Mouse (Mus musculus): ENCODE measurements around the gene Rbfox1.

Gene Rbfox1

DNA sequence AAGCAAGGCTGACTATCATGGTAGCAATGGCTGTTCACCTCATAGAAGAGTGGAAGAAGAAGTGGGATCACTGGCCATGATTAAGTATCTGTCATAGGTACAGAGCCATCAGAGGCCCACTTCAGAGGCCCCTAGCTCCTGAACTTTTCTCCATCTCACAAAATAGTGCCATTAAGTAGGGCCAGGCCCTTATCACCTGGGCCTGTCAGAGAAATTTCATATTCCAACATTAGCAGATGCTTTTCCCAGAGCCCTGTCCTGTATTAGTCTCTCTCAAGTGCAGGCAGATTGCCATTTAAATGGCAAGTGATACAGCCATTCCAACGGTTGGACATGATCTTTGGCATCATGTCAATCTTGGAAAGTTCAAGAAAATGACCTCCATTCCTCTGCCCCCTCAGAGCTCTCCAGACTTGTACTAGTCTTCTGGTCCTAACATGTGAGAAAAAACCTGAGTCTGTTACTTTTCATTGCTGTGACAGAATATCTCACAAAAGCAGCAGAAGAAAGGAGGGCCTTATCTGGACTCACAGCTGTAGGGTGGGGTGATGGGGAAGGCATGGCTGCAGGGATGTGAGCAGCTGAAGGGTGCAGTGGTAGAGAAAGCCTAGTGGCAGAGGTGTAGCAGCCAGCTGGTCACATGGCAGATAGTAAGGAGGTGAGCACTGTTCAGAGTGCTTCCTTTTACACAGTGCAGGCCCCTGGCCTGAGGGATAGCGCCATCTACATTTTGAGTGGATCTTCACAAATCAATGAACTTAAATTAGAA, 210.6 kb downstream of the Rbfox1 start:
- DNase-seq (ENCODE audit: low spot score) = no peak

DNA sequence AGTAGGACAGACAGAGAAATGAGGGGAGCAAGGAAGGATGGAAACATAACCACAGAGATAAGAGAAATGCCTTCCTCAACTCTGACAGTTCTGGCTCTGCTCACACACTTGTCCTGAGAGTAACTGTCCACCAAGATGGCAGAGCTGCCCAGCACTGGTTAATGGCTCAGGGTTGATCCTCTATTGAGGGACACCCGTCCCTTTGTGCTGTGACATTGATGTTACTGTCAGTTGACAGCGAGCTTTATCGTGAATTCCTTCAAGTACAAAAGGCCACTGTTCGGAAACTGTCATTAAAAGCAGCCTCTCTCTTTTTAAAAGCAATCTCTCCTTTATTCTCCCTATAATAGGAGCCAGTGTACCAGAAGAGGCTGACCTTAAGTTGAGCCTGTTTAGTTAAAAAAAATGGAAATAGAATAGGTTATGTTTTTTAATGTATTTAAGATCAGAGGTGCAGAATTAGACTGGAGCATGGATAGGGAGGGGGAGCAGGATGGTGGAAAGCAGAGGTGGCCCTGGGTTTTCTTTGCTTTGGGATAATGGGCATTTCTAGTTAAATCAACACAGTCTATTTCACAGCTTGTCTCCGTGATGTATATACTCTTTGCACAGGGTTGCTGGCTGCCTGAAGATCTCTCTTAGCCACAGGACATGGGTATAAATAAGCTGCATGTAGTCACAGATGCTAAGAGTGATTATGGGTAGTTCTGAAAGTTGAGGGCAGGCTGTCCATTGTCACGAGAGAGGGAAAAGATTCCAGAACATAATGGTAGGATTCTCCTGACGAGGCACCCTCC, 212.3 kb downstream of the Rbfox1 start:
- no peak for DNase-seq (ENCODE audit: low spot score)

DNA sequence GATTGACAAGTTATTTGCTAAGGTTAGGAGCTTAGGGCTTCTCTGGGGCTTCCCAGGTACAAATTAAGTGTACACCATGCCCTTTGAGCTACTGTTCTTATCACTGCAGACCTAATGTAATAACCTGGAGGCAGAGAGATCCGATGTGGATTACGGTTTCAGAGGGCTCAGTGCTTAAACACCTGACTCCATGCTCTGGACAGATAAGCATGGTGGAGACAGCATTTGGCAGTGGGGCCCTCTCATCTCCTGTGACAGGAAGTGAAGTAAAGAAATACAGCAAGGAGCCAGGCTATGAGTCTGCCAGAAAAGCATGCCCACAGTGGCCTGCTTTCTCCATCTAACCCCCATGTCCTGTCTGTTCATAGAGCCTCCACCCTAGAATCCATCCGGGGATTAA, 213.0 kb downstream of the Rbfox1 start:
- DNase-seq (ENCODE audit: low spot score) = no peak

DNA sequence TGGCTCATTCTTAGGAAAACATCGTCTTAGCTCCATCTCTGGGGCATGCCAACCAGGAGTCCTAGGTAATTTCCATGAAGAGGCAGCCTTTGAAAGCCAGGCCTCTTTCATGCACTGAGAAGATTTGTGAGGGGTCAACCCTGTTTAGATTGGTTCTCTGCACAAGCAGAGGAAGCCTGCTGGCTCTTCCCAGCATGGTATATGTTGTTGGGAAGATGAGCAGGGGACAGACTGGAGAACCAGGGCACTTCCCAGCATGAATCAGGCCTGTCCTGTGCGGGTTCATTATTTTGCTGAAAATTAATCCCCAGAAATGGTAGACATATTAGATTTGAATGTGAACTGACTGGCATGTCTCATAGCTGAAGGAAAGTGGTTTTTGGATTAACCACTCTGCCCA, 214.4 kb downstream of the Rbfox1 start:
- DNase-seq (ENCODE audit: low spot score) = no peak

DNA sequence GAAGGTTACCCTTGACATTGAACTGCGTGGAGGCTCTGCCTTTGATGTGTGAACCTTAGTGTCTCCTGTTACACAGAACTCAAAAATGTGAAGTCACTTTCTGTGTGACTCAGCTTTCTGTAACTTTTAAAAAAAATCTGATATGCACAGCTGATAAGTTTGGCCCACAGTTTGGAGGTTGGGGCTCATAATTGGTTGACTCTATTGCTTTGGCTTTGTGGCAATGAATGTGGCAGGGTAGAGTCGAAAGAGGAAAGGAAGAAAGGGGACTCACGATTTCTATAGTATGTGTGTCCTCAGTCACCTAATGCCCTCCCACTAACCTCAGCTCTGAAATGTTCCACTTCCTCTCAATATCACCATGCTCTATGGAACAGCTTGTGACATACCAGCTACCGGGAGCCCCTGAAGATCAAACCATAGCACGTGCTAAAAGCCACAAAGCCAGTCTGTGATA, 215.3 kb downstream of the Rbfox1 start:
- no peak for DNase-seq (ENCODE audit: low spot score)

DNA sequence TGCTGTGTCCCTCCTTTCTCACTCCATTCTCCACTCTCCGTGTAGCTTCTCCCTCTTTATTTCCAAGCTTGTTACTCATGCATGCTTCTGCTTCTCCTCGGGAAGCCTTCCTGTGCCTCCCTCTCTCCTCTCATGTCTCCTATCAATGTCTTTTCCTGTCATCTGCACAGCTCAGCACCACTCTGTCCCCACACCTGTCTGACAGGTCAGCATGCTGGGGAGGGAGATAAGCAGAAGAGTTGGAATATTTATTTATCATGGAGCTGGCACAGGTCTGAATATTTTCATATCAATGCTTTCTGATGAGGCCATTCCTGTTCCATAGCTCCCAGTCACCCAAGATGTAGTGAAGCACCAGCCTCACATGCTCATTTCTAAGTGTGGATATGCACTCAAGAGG, 218.6 kb downstream of the Rbfox1 start:
- no peak for DNase-seq (ENCODE audit: low spot score)

DNA sequence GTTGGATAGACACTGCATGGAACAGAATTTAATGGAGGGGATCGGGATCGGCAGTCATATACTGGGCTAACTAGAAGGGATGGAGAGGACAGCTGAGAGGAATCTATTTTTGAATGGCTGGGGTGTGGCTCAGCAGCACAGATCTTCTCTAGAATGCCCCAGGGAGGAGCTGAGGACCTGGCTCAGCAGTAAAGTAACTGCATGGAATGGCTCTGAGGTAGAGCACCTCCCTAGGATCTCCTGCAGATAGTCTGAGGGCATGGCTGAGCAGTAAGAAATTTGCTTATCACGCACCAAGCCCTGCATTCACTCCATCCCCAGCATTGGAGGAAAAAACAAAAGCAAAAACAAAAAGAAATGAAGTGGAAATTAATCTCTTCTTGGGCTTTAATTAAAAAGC, 225.0 kb downstream of the Rbfox1 start:
- DNase-seq (ENCODE audit: low spot score) = no peak

DNA sequence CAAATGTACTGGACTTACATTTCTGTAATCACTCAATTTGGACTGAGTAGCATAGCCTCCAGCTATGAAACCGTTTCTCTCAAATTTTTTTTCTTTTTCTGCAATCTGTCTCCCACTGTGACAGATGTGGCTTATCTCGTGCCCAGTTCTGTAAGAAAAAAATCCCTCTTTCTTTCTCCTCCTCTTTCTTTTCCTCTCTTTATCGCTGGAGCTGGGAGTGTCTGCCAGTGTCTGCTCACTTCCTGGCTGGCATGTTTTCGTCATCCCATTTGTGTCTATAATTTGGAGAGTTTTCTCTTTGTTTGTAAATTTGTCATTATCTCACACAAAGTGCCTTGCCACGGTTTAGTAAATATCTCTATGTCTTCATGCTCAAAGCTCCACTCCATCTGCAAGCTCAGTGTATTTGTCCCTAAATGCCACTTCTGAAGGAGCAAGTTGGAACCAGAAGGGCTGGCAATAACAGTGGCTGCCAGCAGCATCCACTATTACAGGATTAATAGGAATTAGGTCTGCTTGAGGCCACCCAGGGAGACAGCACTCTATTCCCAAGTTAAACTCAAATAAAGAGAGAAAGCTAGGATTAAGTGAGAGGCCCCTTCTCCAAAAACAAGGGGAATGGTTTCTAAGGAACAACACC, 228.8 kb downstream of the Rbfox1 start:
- no peak for DNase-seq (ENCODE audit: low spot score)

DNA sequence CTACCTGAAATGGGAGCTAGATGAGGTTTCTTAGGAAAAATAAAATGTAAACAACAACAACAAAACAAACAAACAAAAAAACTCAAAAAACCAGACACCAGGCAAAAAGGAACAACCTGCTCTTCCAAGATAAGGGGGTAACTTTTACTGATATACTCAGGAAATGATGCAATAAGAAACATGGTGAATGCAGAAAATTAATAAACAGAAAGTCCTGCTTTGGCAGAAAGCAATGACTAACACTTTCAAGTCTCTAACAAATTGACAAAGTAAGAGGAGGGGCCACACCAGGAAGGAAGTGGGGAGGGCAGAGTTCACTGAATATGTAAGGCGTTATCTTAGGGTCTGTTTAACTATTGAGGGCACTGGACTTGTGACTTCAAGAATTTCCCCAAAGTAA, 234.3 kb downstream of the Rbfox1 start:
- DNase-seq (ENCODE audit: low spot score) = no peak

DNA sequence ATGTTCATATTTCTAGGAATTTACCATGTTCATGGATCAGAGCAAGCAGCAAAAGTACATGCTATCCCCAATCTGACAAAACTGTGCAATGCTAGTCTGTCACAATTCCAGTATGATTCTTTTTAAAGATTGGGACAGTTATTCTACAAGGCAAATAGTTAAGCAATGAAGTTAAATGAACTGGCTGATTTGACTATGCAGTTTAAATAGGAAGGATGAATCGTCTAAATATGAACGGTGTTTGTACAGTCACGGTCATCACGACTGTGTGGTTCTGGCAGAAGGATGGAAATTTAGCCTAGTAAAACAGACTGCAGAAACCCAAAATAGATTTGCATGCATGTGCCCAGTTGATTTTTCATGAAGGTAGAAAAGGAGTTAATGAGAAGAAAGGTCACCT, 236.1 kb downstream of the Rbfox1 start:
- no peak for DNase-seq (ENCODE audit: low spot score)

DNA sequence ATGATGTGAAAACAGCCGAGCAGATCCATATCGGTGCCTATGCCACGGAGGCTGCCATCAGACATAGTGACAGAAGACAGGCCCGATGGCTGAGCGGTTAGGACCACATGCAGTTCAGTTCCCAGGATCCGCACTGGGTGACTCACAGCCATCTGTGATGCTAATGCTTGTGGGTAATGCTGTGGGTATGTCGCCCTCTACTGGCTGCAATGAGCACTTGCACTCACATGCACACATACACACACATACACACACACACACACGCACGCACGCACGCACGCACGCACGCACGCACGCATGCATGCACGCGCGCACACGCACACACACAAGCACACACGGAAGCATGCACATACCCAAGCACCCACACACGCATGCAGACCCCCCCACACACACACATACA, 237.7 kb downstream of the Rbfox1 start:
- DNase-seq (ENCODE audit: low spot score) = no peak

DNA sequence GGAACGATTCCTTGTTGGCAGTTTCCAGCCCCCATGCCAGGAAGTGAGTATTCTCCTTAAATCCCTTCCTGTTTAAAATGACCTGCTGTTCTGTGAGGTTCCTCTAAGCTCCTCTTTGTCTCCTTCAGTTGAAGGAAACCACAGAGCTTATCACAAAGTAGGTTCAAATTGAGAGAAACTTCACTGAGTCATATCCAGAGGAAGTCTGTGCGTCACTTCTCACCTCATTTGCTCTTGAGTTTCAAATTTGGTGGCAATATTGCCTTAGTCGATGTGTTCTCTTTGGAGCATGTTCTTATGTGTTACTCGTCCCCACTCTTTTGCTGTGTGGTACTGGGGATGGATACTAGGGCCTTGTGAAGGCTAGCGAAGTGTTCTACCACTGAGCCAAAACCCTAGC, 243.2 kb downstream of the Rbfox1 start:
- DNase-seq (ENCODE audit: low spot score) = no peak

DNA sequence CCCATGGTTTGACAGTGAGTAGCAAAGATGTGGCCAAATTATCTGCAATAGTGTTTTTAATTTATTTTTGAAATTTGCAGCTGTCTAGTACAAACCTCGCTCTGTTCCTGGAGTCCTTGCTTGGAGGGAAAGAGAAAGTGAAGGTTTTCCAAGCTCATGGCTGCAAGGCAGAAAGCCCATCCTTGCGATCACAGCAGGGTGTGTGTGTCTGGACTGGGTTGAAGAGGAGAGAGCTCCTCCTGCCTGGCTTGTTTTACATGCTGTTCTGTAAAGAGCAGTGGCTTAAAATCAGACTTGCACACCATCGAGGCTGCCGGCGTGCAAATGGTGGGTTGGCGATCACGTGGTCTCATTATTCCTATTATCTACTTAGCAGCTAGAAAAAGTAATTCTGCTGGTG, 249.9 kb downstream of the Rbfox1 start:
- DNase-seq (ENCODE audit: low spot score) = no peak

DNA sequence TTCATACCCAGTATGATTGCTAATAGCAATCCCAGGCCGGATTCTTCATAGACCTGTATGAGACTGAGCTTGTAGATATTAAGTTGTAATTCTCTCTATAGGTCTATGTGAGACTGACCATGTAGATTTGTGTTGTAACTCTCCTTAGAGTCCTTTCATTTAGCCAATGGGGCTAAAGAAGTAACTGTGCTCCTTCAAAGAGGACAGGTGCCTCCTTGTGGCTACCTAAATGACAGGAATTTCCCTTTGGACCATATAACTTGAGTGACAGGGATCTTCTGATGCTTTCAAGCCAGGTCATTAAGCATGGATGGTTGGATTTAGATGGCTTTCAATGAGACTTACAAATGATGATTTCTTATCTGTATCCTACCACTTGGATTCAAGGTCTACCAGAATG, 254.3 kb downstream of the Rbfox1 start:
- no peak for DNase-seq (ENCODE audit: low spot score)

DNA sequence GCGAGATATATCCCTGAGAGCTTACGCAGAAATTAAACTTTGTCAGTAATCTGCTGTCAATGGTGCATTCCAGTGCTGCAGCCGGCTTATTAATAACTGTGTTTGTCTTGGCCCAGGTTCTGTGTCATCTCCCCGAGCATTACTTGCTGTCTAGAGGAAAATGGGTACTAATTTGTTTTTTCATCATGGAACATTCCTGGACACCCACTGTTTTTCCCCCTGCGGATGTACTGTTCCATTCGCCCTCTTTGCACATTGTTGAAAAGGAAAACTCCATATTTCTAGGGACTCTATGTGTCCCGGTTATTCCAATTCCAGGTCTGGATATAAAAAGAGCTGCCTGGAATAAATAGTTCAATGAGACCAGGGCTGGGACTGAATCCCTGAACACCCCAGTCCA, 262.8 kb downstream of the Rbfox1 start:
- no peak for DNase-seq (ENCODE audit: low spot score)

DNA sequence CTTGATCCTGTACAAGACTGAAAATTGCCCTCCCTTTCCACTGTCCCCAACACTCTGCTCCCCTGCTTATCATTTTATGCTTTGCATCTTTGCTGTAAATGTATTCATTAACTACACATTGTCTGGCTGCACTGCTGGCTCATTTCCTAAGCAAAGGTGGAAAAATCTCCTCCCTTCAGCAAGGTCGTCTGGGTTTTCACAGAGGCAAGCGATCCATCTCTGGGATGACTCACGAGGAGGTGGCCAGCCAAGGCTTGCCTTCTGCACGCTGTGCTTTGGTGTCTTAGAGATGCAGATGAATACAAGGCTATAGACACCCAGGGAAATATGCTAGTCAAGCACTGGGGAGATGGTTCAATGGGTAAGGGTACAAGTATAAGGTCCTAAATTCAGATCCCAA, 264.2 kb downstream of the Rbfox1 start:
- no peak for DNase-seq (ENCODE audit: low spot score)

DNA sequence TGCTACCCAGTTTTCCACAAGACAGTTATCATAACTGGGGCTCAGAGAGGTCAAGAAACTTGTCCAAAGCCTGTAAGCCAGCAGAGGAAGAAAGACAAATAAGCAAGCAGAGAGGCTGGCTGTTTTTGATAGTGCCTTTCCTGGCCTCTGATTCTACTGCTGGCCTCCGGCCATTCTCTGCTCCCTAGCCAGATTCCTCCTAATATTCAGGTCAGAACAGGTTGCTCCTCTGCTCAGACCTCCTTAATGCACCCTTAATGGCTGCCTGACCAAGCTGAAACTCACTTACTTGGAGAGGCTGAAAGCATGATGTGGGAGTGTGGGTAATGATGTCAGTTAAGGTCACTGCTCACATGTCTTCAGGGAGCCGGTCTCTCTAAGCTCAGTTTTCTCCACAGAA, 270.4 kb downstream of the Rbfox1 start:
- no peak for DNase-seq (ENCODE audit: low spot score)

DNA sequence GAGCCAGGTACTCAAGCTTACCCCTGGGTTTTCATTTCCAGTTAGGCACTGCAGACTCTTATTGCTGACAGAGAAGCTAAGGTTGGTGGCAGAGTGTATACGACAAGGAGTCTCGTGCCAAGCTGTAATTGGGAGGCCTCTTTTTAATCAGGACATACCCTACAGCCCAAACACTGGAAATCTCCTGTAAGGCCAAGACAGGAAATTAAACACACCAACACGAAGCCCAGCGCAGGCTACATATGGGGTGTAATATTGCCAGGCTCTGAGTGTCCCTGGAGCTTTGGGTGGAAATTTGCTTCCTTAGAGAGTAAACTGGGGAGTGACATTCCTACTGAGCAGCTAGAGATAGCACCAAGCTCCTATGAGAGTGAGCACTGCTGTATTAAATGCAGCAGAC, 279.3 kb downstream of the Rbfox1 start:
- no peak for DNase-seq (ENCODE audit: low spot score)

DNA sequence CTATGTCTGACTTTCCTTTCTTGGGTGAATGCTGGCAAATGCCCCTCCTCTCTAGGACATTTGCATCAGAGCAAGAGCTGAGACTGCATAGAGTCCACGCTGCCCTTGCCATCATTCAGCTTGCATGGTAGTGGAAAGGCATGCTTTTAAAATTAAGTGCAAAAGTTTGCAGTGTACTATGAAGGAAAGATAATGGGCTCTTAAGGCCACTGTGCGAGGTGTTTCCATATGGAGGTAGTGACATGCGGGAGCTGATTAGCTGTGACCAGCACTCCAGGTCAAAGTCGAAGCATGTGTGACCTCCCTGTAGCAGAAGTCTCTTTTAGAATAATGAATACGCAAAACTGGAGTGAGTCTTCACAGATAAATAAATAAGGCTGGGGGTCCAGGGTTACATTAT, 284.2 kb downstream of the Rbfox1 start:
- DNase-seq (ENCODE audit: low spot score) = no peak

DNA sequence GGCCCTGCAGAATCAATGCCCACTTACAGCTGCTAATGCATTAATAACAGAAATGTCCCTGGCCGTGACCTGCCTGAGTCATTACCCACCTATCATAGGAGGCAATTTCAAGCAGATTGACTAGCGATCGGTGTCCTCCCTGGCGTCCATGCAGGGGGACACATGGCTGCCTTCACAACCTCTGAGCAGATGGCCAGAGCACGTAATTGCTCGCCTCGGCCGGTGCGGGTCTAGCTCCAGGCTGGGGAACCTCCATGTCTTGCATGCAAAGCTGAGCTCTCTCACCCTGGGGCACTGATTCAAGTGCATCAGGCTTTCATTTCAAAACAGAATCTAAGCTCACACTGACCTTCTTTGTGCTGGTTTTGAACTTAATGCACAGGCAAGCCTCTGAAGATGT, 295.7 kb downstream of the Rbfox1 start:
- DNase-seq (ENCODE audit: low spot score) = no peak

DNA sequence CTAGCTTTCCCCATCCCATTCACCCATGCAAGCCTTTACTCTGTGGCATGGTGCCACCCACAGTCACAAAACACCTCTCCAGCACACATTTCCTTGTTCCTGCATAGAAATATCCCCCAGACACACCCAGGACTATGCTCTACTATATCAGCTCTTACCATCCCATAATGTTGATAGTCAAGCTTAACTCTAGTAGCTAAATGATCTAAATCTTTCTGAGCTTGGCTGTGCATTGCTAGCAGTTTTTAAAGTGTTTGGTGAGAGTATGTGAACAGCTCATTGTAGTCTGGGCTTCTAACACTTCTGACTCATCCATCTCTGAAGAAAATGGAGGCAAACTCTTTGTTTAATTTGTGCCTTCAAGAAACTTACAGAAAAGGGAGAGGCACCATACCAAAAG, 297.2 kb downstream of the Rbfox1 start:
- DNase-seq (ENCODE audit: low spot score) = no peak

DNA sequence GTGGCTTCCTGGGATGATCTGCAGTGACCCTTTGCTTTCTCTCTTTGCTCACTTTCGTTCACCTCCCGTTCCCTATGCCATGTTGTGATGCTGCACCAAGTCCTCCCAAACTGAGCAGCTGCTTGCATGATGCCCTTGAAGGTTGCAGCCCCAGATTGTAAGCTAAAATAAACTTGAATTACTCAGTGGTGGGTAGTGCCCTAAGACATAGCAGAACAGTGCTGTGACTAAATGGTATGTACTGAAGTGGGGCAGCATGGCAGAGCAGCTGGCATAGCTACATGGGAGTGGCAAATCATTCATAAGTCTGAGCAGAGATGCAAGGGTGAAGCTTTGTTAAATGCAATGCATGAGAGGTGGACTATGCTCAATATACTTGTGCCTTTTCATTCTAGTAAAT, 307.2 kb downstream of the Rbfox1 start:
- no peak for DNase-seq (ENCODE audit: low spot score)

DNA sequence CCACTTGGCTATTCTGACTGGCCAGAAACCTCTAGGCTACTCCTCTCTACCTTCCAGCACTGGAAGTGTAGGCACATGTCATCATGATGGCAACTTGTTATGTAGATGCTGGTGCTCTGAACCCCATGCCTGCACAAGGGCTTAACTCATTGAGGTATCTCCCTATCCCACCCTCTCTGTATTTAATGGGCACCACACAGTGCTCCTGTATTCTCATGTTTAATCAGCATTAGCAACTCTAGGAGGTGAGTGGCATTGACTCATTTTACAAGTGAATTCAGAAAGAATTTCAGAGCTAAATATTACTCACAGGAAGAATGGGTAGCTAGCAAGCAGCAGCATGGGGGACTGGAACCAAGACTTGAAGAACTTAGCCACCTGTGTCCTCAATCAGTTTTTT, 321.3 kb downstream of the Rbfox1 start:
- DNase-seq (ENCODE audit: low spot score) = no peak

All from ovary, postnatal 10 days (tissue).